Mouse (Mus musculus): ENCODE results near the gene Rere. TPM values are rescaled to one million over a fixed set of nuclear protein-coding genes. Genes with fewer than 3 reads are reported as not detected.

The Rere gene
- polyA plus RNA-seq, 1 experiment from 2014 or later = 16.0 TPM

GRCm38 (mm10) chr4:150516201-150516600 lies 234.8 kb downstream of the Rere start:
- Histone ChIP-seq H3K4me3 (ENCODE audit: low read depth, low read length) (no peak overlapping the region), H3K9me3 (ENCODE audit: low read length) (no peaks in the 10 kb centered on the region), H3K36me3 (ENCODE audit: insufficient read depth, low read length) (no peaks in the 10 kb centered on the region), H3K27me3 (replicated peaks; ENCODE audit: insufficient read depth, low read length) (no peaks in the 10 kb centered on the region), H3K4me1 (ENCODE audit: insufficient read depth, low read depth, low read length) (no peaks in the 10 kb centered on the region), H3K27ac (ENCODE audit: low read length) (no peak overlapping the region), H3K4me2 (replicated peaks; ENCODE audit: low read depth, low read length) (no peak overlapping the region), H3K9ac (replicated peaks; ENCODE audit: low read depth) (no peak overlapping the region)
- TF ChIP-seq EP300 (IDR thresholded peaks at IDR 0.05) (no peak), CTCF (IDR thresholded peaks at IDR 0.05) (no peak)
- ATAC-seq (no peak), DNase-seq (ENCODE audit: low spot score) (no peak)
- 50% methylated on average over 2 of the region's 2 CpGs for WGBS

DNA sequence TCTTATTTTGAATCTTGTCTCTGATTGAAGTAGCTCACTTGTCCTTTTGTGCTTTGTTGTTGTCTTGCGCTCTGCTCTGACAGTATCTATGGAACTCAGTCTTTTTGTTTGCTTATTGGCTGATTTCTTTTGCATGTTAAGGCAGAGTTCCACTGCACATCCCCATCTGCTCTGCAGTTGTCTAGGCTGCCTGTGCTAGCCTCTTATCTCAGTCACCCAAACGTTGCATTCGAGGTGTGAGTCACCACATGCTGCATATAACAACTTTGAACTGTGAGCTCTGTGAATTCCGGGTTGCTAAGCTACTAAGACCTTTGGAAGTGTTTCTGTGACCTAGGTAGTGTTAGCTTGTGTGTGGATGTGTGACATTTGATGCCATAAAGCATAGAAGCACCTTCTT lies 235.9 kb downstream of the Rere start:
- H3K27me3 ChIP-seq (replicated peaks; ENCODE audit: insufficient read depth, low read length) = no peaks in the 10 kb centered on the region
- 27% methylated on average over 4 of the region's 4 CpGs for WGBS
- no peak overlapping the region for H3K4me2 ChIP-seq (replicated peaks; ENCODE audit: low read depth, low read length)
- no peak overlapping the region for H3K4me3 ChIP-seq (ENCODE audit: low read depth, low read length)
- no peaks in the 10 kb centered on the region for H3K36me3 ChIP-seq (ENCODE audit: insufficient read depth, low read length)
- no peaks in the 10 kb centered on the region for H3K4me1 ChIP-seq (ENCODE audit: insufficient read depth, low read depth, low read length)
- no peaks in the 10 kb centered on the region for H3K9me3 ChIP-seq (ENCODE audit: low read length)
- peak; percentile 14 for ATAC-seq
- TF ChIP-seq CTCF (IDR thresholded peaks at IDR 0.05) (no peak), EP300 (IDR thresholded peaks at IDR 0.05) (no peak)
- H3K9ac ChIP-seq (replicated peaks; ENCODE audit: low read depth) = no peak overlapping the region
- DNase-seq (ENCODE audit: low spot score) = no peak
- H3K27ac ChIP-seq (ENCODE audit: low read length) = no peak overlapping the region

GRCm38 (mm10) chr4:150518826-150519225 lies 237.4 kb downstream of the Rere start:
- no peak overlapping the region for H3K27ac ChIP-seq (ENCODE audit: low read length)
- H3K4me3 ChIP-seq (ENCODE audit: low read depth, low read length) = no peak overlapping the region
- WGBS = 80% methylated on average over 5 of the region's 5 CpGs
- H3K36me3 ChIP-seq (ENCODE audit: insufficient read depth, low read length) = no peaks in the 10 kb centered on the region
- H3K4me1 ChIP-seq (ENCODE audit: insufficient read depth, low read depth, low read length) = no peaks in the 10 kb centered on the region
- no peaks in the 10 kb centered on the region for H3K27me3 ChIP-seq (replicated peaks; ENCODE audit: insufficient read depth, low read length)
- H3K4me2 ChIP-seq (replicated peaks; ENCODE audit: low read depth, low read length) = no peak overlapping the region
- ATAC-seq (peak; percentile 72), DNase-seq (ENCODE audit: low spot score) (peak; percentile 29)
- no peaks in the 10 kb centered on the region for H3K9me3 ChIP-seq (ENCODE audit: low read length)
- H3K9ac ChIP-seq (replicated peaks; ENCODE audit: low read depth) = no peak overlapping the region
- TF ChIP-seq EP300 (IDR thresholded peaks at IDR 0.05) = no peak
- TF ChIP-seq CTCF (IDR thresholded peaks at IDR 0.05) = no peak

- Histone ChIP-seq H3K36me3 (ENCODE audit: insufficient read depth, low read length) (no peaks in the 10 kb centered on the region), H3K4me2 (replicated peaks; ENCODE audit: low read depth, low read length) (no peak overlapping the region), H3K9ac (replicated peaks; ENCODE audit: low read depth) (no peak overlapping the region), H3K4me1 (ENCODE audit: insufficient read depth, low read depth, low read length) (no peaks in the 10 kb centered on the region), H3K27ac (ENCODE audit: low read length) (no peak overlapping the region), H3K9me3 (ENCODE audit: low read length) (no peaks in the 10 kb centered on the region), H3K27me3 (replicated peaks; ENCODE audit: insufficient read depth, low read length) (no peaks in the 10 kb centered on the region), H3K4me3 (ENCODE audit: low read depth, low read length) (no peak overlapping the region)
- TF ChIP-seq CTCF (IDR thresholded peaks at IDR 0.05) (no peak), EP300 (IDR thresholded peaks at IDR 0.05) (no peak)
- DNase-seq (ENCODE audit: low spot score) (no peak), ATAC-seq (no peak)
- WGBS = 79% methylated on average over 1 of the region's 1 CpGs
These were observed 238.6 kb downstream of the Rere start for GRCm38 (mm10) chr4:150520069-150520468.

- DNase-seq (ENCODE audit: low spot score) (no peak), ATAC-seq (no peak)
- H3K27me3 ChIP-seq (replicated peaks; ENCODE audit: insufficient read depth, low read length) = no peaks in the 10 kb centered on the region
- no peak overlapping the region for H3K4me3 ChIP-seq (ENCODE audit: low read depth, low read length)
- 67% methylated on average over 5 of the region's 5 CpGs for WGBS
- no peak for TF ChIP-seq EP300 (IDR thresholded peaks at IDR 0.05)
- no peaks in the 10 kb centered on the region for H3K9me3 ChIP-seq (ENCODE audit: low read length)
- H3K4me1 ChIP-seq (ENCODE audit: insufficient read depth, low read depth, low read length) = no peaks in the 10 kb centered on the region
- H3K27ac ChIP-seq (ENCODE audit: low read length) = no peak overlapping the region
- H3K36me3 ChIP-seq (ENCODE audit: insufficient read depth, low read length) = no peaks in the 10 kb centered on the region
- H3K4me2 ChIP-seq (replicated peaks; ENCODE audit: low read depth, low read length) = no peak overlapping the region
- no peak overlapping the region for H3K9ac ChIP-seq (replicated peaks; ENCODE audit: low read depth)
These were observed 241.0 kb downstream of the Rere start for GRCm38 (mm10) chr4:150522425-150522824.

DNA sequence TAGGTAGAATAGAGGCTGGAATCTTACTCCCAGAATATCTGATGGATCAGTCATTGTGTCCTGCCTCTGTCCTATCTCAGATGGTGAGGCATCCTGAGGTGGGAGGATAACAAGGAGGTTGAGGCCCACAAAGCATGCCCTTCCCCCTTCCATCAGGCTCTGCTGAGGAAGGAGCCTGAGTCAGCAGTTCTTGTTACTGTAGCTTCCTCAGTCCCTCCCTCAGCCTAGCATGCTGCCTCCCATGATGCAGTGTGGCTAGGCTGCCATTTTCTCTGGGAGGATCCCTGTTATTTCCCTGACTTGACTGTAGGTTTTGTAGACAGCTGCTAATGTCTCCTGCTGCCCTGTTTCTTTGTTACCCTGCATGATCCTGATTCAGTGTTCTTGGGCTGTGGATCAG lies 241.9 kb downstream of the Rere start:
- Histone ChIP-seq H3K4me3 (ENCODE audit: low read depth, low read length) (no peak overlapping the region), H3K9me3 (ENCODE audit: low read length) (no peaks in the 10 kb centered on the region), H3K27ac (ENCODE audit: low read length) (no peak overlapping the region), H3K4me2 (replicated peaks; ENCODE audit: low read depth, low read length) (no peak overlapping the region), H3K36me3 (ENCODE audit: insufficient read depth, low read length) (no peaks in the 10 kb centered on the region), H3K27me3 (replicated peaks; ENCODE audit: insufficient read depth, low read length) (no peaks in the 10 kb centered on the region), H3K4me1 (ENCODE audit: insufficient read depth, low read depth, low read length) (no peaks in the 10 kb centered on the region), H3K9ac (replicated peaks; ENCODE audit: low read depth) (no peak overlapping the region)
- TF ChIP-seq CTCF (IDR thresholded peaks at IDR 0.05) (no peak), EP300 (IDR thresholded peaks at IDR 0.05) (no peak)
- ATAC-seq = no peak
- DNase-seq (ENCODE audit: low spot score) = no peak

DNA sequence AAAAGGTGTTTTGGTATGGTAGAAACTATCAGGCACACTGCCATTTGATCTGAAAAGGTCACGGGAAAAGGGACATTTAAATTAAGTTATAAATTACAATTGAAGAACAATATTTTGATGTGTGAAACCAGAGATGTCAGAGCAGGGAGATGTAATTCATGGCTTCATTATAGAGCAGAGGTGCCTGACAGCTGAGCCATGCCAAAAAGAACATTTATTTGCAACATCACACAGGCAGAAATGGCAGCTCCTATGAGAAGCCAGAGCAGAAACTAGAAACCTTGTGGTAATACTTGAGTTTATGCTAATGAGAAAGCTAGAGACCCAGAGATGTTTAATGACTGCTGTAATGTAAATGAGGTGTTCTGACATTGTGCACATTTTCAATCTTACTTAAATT lies 244.8 kb downstream of the Rere start:
- H3K4me3 ChIP-seq (ENCODE audit: low read depth, low read length) = no peak overlapping the region
- no peaks in the 10 kb centered on the region for H3K27me3 ChIP-seq (replicated peaks; ENCODE audit: insufficient read depth, low read length)
- H3K4me1 ChIP-seq (ENCODE audit: insufficient read depth, low read depth, low read length) = no peaks in the 10 kb centered on the region
- TF ChIP-seq CTCF (IDR thresholded peaks at IDR 0.05) (no peak), EP300 (IDR thresholded peaks at IDR 0.05) (no peak)
- DNase-seq (ENCODE audit: low spot score) (no peak), ATAC-seq (no peak)
- no peak overlapping the region for H3K9ac ChIP-seq (replicated peaks; ENCODE audit: low read depth)
- H3K4me2 ChIP-seq (replicated peaks; ENCODE audit: low read depth, low read length) = no peak overlapping the region
- WGBS = 62% methylated on average over 1 of the region's 1 CpGs
- H3K9me3 ChIP-seq (ENCODE audit: low read length) = no peaks in the 10 kb centered on the region
- H3K36me3 ChIP-seq (ENCODE audit: insufficient read depth, low read length) = no peaks in the 10 kb centered on the region
- H3K27ac ChIP-seq (ENCODE audit: low read length) = no peak overlapping the region

Data from lung, postnatal 0 days (tissue).